ENCODE assay signal across 17 mouse cellular contexts in genomic region chr3:142333458-142333857, GRCm38 (mm10).
"Had no signal": no experiment of that assay in that cellular context is flagged by ENCODE, and none has a peak within 500 bp of the region (broad histone marks: within the 10 kb centered on the region; RNA-seq: fewer than 3 reads in every experiment).

No protein-coding gene starts in this region.

- DNase-seq: lung, adult 2 months; lung, postnatal 14 days; lung, postnatal 36 days; right cerebral cortex, postnatal 14 days; thymus, adult 2 months; thymus, postnatal 25 days; thymus, postnatal 4 days had no signal

- H3K4me2 ChIP-seq: lung, embryonic 15.5 days; midbrain, embryonic 11.5 days; midbrain, embryonic 13.5 days; midbrain, embryonic 15.5 days; neural tube, embryonic 12.5 days; stomach, embryonic 15.5 days had no signal

- H3K4me1 ChIP-seq: lung, embryonic 15.5 days; midbrain, embryonic 13.5 days; midbrain, embryonic 15.5 days; neural tube, embryonic 12.5 days; stomach, embryonic 15.5 days had no signal

- ATAC-seq: lung, postnatal 0 days; midbrain, embryonic 13.5 days; midbrain, embryonic 15.5 days had no signal

- H3K9me3 ChIP-seq: lung, embryonic 15.5 days; megakaryocyte, embryonic 14.5 days; midbrain, embryonic 13.5 days; midbrain, embryonic 15.5 days; neural tube, embryonic 12.5 days; stomach, embryonic 15.5 days had no signal

- H3K27ac ChIP-seq: lung, embryonic 15.5 days; macrophage; midbrain, embryonic 13.5 days; midbrain, embryonic 15.5 days; neural tube, embryonic 12.5 days; stomach, embryonic 15.5 days; stomach, postnatal 0 days had no signal

- H3K9ac ChIP-seq: lung, embryonic 15.5 days; midbrain, embryonic 13.5 days; midbrain, embryonic 15.5 days; neural tube, embryonic 12.5 days; stomach, embryonic 15.5 days had no signal

- H3K36me3 ChIP-seq: lung, embryonic 15.5 days; midbrain, embryonic 13.5 days; midbrain, embryonic 15.5 days; neural tube, embryonic 12.5 days; stomach, embryonic 15.5 days had no signal

- H3K27me3 ChIP-seq: lung, embryonic 15.5 days; megakaryocyte, embryonic 14.5 days; midbrain, embryonic 13.5 days; midbrain, embryonic 15.5 days; neural tube, embryonic 12.5 days; stomach, embryonic 15.5 days had no signal

- H3K4me3 ChIP-seq: lung, embryonic 15.5 days; midbrain, embryonic 13.5 days; midbrain, embryonic 15.5 days; neural tube, embryonic 12.5 days; stomach, embryonic 15.5 days had no signal
